Mouse (Mus musculus): ENCODE measurements around the gene Gse1.

Gse1 gene

DNA sequence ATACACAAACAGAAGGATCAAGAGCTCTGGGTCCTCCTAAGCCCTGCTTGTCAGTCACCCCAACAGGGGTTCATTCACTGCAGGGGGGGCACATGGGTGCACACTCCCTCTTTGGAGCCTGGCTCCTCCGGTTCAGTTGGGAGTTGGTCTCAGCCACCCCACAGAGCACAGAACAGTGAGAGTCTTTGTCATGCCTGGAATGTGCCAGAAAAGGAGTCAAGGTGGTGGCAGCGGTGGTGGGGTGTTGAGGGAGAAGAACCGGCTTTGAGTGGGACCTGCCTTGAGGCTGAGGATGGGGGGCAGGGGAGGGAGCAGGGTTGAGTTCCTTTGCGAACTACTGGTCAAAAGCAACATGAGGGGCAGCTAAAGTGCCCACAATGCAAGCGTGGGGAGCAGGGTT is 401.8 kb downstream of the Gse1 start:
- no peak for DNase-seq (ENCODE audit: extremely low read depth, insufficient read length, low spot score)

DNA sequence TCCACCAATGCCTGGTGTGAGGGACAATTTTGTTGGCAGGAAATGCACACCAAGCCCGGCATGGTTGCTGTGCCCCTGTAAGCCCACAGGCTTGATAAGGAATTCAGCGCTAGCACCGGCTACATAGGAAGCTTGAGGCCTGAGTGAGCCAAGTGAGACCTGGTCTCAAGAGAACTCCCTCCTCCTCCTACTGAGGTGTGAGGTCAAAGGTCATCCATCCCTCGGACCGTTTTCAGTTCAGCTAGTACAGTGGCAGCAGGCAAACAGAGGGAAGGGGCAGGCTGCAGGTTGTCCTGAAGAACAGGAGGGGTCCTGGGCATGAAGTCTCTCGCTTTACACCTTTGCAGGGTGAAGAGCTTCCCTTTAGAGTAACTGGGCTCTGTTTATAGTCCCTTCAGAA is 402.6 kb downstream of the Gse1 start:
- no peak for DNase-seq (ENCODE audit: extremely low read depth, insufficient read length, low spot score)

Data from 3134 (cell line).